Mouse (Mus musculus) gastrocnemius, postnatal 10 days (tissue): ENCODE results near the gene Agap3. TPM values are rescaled to one million over a fixed set of nuclear protein-coding genes. Genes with fewer than 3 reads are reported as not detected.

Experiments used
- total RNA-seq, 2 experiments: library from RNA; stranded (reverse); gene quantifications; 2 replicates each; pipeline ENCODE4 v1.2.3; 2021

The Agap3 gene
- total RNA-seq, 2 experiments from 2014 or later = 61.0 to 61.8 TPM

Other genes with a start within 250 kb of the Agap3 start
- gene Kcnh2, start 100.6 kb upstream of the Agap3 start, total RNA-seq = 10 to 100 TPM in 1 of 2 experiments, 1 to 10 TPM in 1; 5.4 to 10.8 TPM
- gene Nos3, start 87.4 kb upstream of the Agap3 start, total RNA-seq = 10 to 100 TPM in 1 of 2 experiments, 1 to 10 TPM in 1; 7.7 to 11.2 TPM
- gene Atg9b, start 60.0 kb upstream of the Agap3 start, total RNA-seq = under 1 TPM; 0.23 to 0.26 TPM
- 10 to 100 TPM; 35.9 to 45.5 TPM for gene Abcb8, start 58.5 kb upstream of the Agap3 start, total RNA-seq
- gene Asic3, start 38.8 kb upstream of the Agap3 start, total RNA-seq = under 1 TPM; 0.12 to 0.36 TPM
- gene Cdk5, start 28.6 kb upstream of the Agap3 start, total RNA-seq = 10 to 100 TPM; 15.5 to 17.5 TPM
- gene Slc4a2, start 28.3 kb upstream of the Agap3 start, total RNA-seq = 10 to 100 TPM; 26.2 to 39.8 TPM
- 100 to 1,000 TPM; 124 to 142 TPM for gene Fastk, start 6.9 kb upstream of the Agap3 start, total RNA-seq
- 1 to 10 TPM; 9.0 to 9.9 TPM for gene Tmub1, start 4.3 kb upstream of the Agap3 start, total RNA-seq
- not detected for gene Gbx1, start 75.0 kb downstream of the Agap3 start, total RNA-seq
- gene Asb10, start 88.8 kb downstream of the Agap3 start, total RNA-seq = 10 to 100 TPM; 31.3 to 37.4 TPM
- gene 4931409K22Rik, start 104.6 kb downstream of the Agap3 start, total RNA-seq = not detected
- 10 to 100 TPM; 66.4 to 74.0 TPM for gene Abcf2, start 125.3 kb downstream of the Agap3 start, total RNA-seq
- 10 to 100 TPM; 19.6 to 29.4 TPM for gene Chpf2, start 134.6 kb downstream of the Agap3 start, total RNA-seq
- gene Smarcd3, start 172.2 kb downstream of the Agap3 start, total RNA-seq = 100 to 1,000 TPM; 122 to 132 TPM
- gene Nub1, start 233.4 kb downstream of the Agap3 start, total RNA-seq = 10 to 100 TPM; 22.8 to 24.3 TPM